Mouse (Mus musculus) liver, embryonic 11.5 days (tissue): ENCODE measurements around the gene Sat2. TPM values are rescaled to one million over a fixed set of nuclear protein-coding genes. Genes with fewer than 3 reads are reported as not detected.

Experiments
- ATAC-seq: fragments of 200-750 bp; cut with Nextera tagmentation; replicated peaks from 2 replicates; pipeline ENCODE4 v1.8.0; 2017; ENCODE audit warnings: moderate number of reproducible peaks, mild to moderate bottlenecking, moderate TSS enrichment, moderate library complexity; ENCODE audit not compliant: low FRiP score
- DNase-seq: peaks from one replicate; pipeline ENCODE4 v3.0.0-alpha.2; 2017; ENCODE audit warnings: low spot score
- H3K27ac ChIP-seq: fragments of 300-500 bp; sonication (generic); 2 replicates; pipeline ENCODE4 v1.5.1; 2014; ENCODE audit warnings: mild to moderate bottlenecking, low read depth, low read length, control low read depth
- H3K27me3 ChIP-seq: fragments of 300-500 bp; sonication (generic); replicated peaks from 2 replicates; pipeline ENCODE4 v1.6.1; 2014; ENCODE audit warnings: low read length, mixed read lengths; ENCODE audit not compliant: control insufficient read depth, insufficient read depth
- H3K36me3 ChIP-seq: fragments of 300-500 bp; sonication (generic); 2 replicates; pipeline ENCODE4 v1.6.1; 2014; ENCODE audit warnings: mild to moderate bottlenecking, low read length, moderate library complexity, mixed read lengths; ENCODE audit not compliant: control insufficient read depth, insufficient read depth
- H3K4me1 ChIP-seq: fragments of 300-500 bp; sonication (generic); replicated peaks from 2 replicates; pipeline ENCODE4 v1.6.1; 2014; ENCODE audit warnings: low read length, mixed read lengths; ENCODE audit not compliant: control insufficient read depth, insufficient read depth
- H3K4me2 ChIP-seq: fragments of 300-500 bp; sonication (generic); 2 replicates; pipeline ENCODE4 v1.6.1; 2014; ENCODE audit warnings: mild to moderate bottlenecking, control low read depth, moderate library complexity
- H3K4me3 ChIP-seq: fragments of 300-500 bp; sonication (generic); 2 replicates; pipeline ENCODE4 v1.5.1; 2014; ENCODE audit warnings: low read depth, low read length, control low read depth
- H3K9ac ChIP-seq: fragments of 300-500 bp; sonication (generic); 2 replicates; pipeline ENCODE4 v1.6.1; 2014; ENCODE audit warnings: low read depth, low read length, control low read depth
- H3K9me3 ChIP-seq: fragments of 300-500 bp; sonication (generic); 2 replicates; pipeline ENCODE4 v1.6.1; 2016; ENCODE audit warnings: low read length, inconsistent platforms, mixed read lengths; ENCODE audit not compliant: control insufficient read depth
- WGBS: fragments of 180-500 bp; shearing (Covaris S2); extraction: QIAGEN DNeasy Blood & Tissue Kit; methylation state at CpG from one replicate; pipeline ENCODE4 v1.1.7; 2014; 5-methylcytosine and 5-hydroxymethylcytosine counted together
- polyA plus RNA-seq: library from polyadenylated mRNA; unstranded; fragments of >200 nt; fragmentation: Nextera tagmentation; extraction: Ambion mirVana; gene quantifications from 2 replicates; pipeline ENCODE4 v1.2.1, GENCODE M21; 2014

Sat2 gene
- polyA plus RNA-seq = 16.7 and 18.0 TPM in 2 replicates

DNA sequence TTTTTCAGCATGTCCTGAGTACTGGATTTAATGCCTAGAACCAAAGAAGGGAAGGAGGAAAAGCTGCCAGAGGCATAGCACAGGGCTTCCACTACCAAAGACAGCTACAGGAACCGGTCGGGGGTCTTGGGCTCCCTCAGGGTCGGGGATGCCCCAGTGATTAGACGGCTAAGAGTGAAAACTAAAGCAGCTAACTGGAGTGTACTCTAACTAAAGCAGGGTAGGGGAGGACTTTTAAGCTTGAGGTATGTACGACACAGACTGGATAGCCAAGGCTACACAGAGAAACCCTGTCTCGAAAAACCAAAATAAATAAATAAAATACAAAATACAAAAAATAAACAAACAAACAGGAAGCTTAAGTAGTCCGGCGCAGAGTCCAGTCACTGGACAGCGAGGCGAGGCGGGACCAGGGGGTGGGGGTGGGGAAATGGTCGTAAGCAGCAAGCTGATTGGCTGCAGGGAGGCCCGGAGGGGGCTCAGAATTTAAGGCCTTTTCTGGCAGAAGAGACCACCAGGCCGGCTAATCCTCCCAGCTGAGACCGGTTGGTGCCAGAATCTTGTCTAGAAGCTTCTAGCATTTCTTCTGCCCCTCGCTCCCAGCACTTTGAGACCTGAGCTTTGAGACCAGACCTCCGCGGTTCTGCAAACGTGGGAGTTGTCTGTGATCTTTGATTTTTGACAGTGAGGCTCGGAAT, at the start of gene Sat2:
TSS of gene Sat2 (plus strand) at position 454 of the 698 bp plus-strand sequence.
- H3K4me2 ChIP-seq = peak within 1 kb of the TSS; percentile 85
- 2% methylated on average over 20 of the region's 20 CpGs for whole genome bisulfite sequencing
- peak; percentile 54; the same call in 1 of the 2 replicates for ATAC-seq

DNA sequence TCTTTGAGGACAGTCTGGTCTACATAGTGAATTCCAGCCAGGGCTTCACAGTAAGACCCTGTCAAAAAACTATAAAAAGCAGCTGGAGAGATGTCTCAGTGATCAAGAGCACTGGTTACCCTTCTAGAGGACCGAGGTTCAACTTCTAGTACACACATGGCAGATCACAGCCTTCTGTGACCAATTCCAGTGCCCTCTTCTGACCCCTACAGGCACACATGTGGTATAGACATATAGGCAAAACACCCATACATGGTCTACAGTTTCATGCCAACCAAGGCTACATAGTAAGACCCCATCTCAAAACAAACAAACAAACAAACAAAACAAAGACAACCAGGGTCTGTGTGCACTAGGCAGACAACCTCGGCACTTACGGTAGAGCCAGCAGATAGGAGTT, 46.6 kb upstream of the Sat2 start:
- peaks cover 21% of the 10 kb centered on the region; the same call in 1 of the 2 replicates for H3K36me3 ChIP-seq
- no peak for ATAC-seq
- no peak for DNase-seq
- H3K4me2 ChIP-seq = peak overlapping the region; percentile 21; the same call in 1 of the 2 replicates
- H3K4me1 ChIP-seq = peaks cover 44% of the 10 kb centered on the region
- no peaks in the 10 kb centered on the region for H3K27me3 ChIP-seq
- no peak overlapping the region for H3K27ac ChIP-seq
- no peak overlapping the region for H3K4me3 ChIP-seq
- no peak overlapping the region; the same call in 1 of the 2 replicates for H3K9ac ChIP-seq
- WGBS = 66% methylated on average over 3 of the region's 3 CpGs
- H3K9me3 ChIP-seq = no peaks in the 10 kb centered on the region

More for the DNA sequence above, at the start of gene Sat2:
- Histone ChIP-seq H3K4me3 (peak within 1 kb of the TSS; percentile 63), H3K4me1 (peaks cover 26% of the 10 kb centered on the region), H3K9ac (peak within 1 kb of the TSS; percentile 72), H3K36me3 (no peaks in the 10 kb centered on the region), H3K9me3 (no peaks in the 10 kb centered on the region), H3K27me3 (no peaks in the 10 kb centered on the region), H3K27ac (peak within 1 kb of the TSS; percentile 60)
- DNase-seq = peak; percentile 72

DNA sequence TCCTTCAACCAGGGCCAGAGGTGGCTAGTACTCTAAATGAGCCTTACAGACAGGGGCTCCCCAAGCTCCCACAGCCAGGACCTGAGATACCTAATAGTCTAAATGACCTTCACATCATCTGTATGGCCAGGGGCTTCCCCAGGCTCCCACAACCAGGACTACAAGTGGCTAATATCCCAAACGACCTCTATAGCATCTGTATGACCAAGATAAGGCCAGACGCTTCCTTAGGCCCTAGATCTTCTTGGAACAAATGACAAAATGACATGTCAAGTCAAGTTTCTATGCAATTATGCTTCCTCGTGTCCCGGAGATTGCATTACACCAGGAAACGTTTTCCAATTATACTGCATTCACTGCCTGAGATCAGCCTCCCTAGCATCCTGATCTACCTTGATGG, 45.5 kb upstream of the Sat2 start:
- ATAC-seq (no peak), DNase-seq (no peak)
- peaks cover 11% of the 10 kb centered on the region; the same call in 1 of the 2 replicates for H3K36me3 ChIP-seq
- peak overlapping the region; percentile 71 for H3K4me3 ChIP-seq
- H3K4me2 ChIP-seq = peak overlapping the region; percentile 87
- H3K4me1 ChIP-seq = peaks cover 33% of the 10 kb centered on the region
- no peaks in the 10 kb centered on the region for H3K9me3 ChIP-seq
- no peaks in the 10 kb centered on the region for H3K27me3 ChIP-seq
- WGBS = 46% methylated on average over 5 of the region's 5 CpGs
- H3K27ac ChIP-seq = peak overlapping the region; percentile 33
- H3K9ac ChIP-seq = no peak overlapping the region

DNA sequence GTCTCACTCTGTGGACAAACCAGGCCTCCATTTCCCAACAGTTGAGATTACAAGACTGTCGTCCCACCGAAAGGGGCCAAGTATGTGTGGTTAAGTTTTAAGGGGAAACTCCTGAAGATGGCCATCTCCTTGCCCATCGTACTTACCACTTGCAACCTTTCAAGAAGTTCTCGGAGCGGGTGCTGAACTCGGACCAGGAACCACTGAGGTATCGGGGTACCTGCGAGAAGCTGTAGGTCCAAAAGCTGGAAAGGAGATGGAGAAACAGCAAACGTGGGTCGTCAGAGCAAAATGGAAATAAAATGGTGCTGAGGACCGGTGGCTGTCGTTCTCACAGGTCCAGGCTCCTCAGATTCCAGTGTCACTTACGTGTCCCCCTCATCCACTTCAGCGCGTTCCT, 43.5 kb upstream of the Sat2 start:
- H3K4me1 ChIP-seq = peaks cover 41% of the 10 kb centered on the region
- no peaks in the 10 kb centered on the region for H3K27me3 ChIP-seq
- H3K4me2 ChIP-seq = peak overlapping the region; percentile 87
- H3K4me3 ChIP-seq = peak overlapping the region; percentile 71
- peaks cover 5% of the 10 kb centered on the region; the same call in 1 of the 2 replicates for H3K36me3 ChIP-seq
- WGBS = 10% methylated on average over 15 of the region's 15 CpGs
- peak overlapping the region; percentile 60; the same call in 1 of the 2 replicates for H3K27ac ChIP-seq
- H3K9me3 ChIP-seq = no peaks in the 10 kb centered on the region
- no peak for ATAC-seq
- DNase-seq = no peak
- peak overlapping the region; percentile 72 for H3K9ac ChIP-seq

DNA sequence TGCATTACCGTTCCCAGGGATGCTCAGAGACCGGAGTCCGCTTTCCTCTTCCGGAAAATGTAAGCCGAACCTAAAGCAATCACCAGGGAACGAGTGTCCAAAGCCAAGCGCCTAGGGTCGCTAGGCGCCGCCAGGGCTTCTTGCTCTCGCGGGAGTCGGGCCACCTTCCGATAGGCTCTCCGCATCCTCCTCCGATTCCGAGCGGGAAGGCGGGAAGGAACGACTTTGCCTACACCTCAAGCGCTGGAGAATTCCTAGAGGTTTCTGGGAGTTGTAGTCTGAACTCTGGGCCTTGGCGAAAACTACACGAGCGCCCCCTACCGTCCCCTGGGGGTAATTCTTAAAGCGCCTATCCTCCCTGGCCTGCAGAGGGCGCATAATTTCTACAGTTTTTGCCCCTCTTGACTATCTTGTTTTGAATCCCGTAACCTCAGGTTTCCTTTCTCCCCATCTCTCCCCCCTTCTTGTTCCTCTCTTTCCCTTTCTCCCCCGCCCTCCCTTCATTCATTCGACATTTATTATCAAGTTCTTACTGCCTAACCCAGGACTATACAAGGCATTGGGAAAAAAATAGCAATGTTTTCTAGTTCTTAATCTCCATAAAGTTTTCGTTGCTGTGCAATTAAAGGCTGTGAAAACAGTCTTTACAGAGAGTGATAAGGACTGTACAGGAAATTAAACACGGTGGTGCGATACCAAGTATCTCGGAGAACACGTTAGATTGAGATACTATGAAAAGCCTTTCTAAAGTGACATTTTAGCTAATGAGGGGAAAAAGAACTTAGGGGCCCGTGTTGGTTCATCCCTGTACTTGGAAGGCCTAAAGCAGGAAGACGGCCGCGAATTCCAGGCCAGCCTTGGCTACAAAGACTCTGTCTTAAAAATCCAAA, 42.5 kb upstream of the Sat2 start:
- Histone ChIP-seq H3K4me2 (peak overlapping the region; percentile 87), H3K9ac (peak overlapping the region; percentile 92), H3K27me3 (no peaks in the 10 kb centered on the region), H3K36me3 (peaks cover 3% of the 10 kb centered on the region; the same call in 1 of the 2 replicates), H3K4me1 (peaks cover 46% of the 10 kb centered on the region), H3K9me3 (no peaks in the 10 kb centered on the region), H3K27ac (peak overlapping the region; percentile 95), H3K4me3 (peak overlapping the region; percentile 71)
- WGBS = 2% methylated on average over 39 of the region's 39 CpGs
- ATAC-seq (peak; percentile 84), DNase-seq (peak; percentile 99)

DNA sequence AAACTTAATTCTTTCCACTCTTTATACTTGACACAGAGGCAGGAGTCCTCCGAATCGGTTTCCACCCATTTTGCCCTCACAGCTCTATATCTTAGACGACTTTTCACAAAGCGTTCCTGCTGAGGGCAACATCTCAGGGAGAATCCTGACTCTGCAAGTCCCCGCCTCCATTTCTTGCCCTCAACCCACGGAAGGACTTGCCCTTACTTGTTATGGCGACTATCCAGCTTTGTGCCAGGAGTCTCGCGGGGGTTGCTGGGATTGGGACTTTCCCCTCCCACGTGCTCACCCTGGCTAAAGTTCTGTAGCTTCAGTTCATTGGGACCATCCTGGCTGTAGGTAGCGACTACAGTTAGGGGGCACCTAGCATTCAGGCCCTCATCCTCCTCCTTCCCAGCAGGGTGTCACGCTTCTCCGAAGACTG, 41.7 kb upstream of the Sat2 start, which contains the start of the genes Wrap53 and Trp53:
TSS of gene Wrap53 (minus strand) at position 165 of the 424 bp plus-strand sequence.
TSS of gene Trp53 (plus strand) at position 269 of the 424 bp plus-strand sequence.
- Histone ChIP-seq H3K27ac (peak within 1 kb of the TSS; percentile 95), H3K27me3 (no peaks in the 10 kb centered on the region), H3K9ac (peak within 1 kb of the TSS; percentile 92), H3K4me2 (peak within 1 kb of the TSS; percentile 87), H3K4me3 (peak within 1 kb of the TSS; percentile 71), H3K9me3 (no peaks in the 10 kb centered on the region), H3K36me3 (no peaks in the 10 kb centered on the region; the same call in 1 of the 2 replicates), H3K4me1 (peaks cover 53% of the 10 kb centered on the region)
- under 1% methylated on average over 13 of the region's 13 CpGs for WGBS
- peak; percentile 62 for ATAC-seq
- DNase-seq = peak; percentile 84

DNA sequence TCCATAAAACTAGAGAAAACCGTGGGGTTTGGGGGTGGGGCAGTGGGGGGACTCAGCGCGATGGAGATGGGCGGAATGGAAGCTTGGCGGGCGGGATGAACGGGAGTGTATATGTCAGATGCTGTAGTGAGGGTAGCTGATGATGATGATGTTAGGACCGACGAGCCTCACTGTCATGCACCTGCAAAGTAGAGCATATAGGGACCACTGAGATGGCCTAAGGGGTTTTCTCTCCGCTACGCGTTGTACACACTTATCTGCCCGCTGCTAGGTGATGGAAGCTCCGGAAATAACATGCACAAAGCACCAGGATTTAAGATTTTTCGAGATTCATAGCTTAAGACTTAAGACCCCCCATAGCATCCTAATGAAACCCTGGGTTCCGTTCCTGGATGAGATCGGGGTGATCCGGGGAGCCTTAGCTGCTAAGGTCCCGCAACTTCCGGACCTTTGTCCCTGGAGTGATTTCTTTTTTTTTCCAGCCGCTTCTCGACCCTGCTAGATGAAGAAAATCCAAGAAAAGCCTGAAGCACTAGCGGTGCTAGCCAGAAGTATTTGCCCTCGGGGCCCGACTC, 41.2 kb upstream of the Sat2 start:
- peak overlapping the region; percentile 92 for H3K9ac ChIP-seq
- ATAC-seq (no peak), DNase-seq (no peak)
- under 1% methylated on average over 25 of the region's 25 CpGs for WGBS
- H3K4me3 ChIP-seq = peak overlapping the region; percentile 71
- H3K4me1 ChIP-seq = peaks cover 53% of the 10 kb centered on the region
- H3K36me3 ChIP-seq = no peaks in the 10 kb centered on the region
- peak overlapping the region; percentile 85 for H3K4me2 ChIP-seq
- peak overlapping the region; percentile 95 for H3K27ac ChIP-seq
- no peaks in the 10 kb centered on the region for H3K9me3 ChIP-seq
- H3K27me3 ChIP-seq = no peaks in the 10 kb centered on the region

DNA sequence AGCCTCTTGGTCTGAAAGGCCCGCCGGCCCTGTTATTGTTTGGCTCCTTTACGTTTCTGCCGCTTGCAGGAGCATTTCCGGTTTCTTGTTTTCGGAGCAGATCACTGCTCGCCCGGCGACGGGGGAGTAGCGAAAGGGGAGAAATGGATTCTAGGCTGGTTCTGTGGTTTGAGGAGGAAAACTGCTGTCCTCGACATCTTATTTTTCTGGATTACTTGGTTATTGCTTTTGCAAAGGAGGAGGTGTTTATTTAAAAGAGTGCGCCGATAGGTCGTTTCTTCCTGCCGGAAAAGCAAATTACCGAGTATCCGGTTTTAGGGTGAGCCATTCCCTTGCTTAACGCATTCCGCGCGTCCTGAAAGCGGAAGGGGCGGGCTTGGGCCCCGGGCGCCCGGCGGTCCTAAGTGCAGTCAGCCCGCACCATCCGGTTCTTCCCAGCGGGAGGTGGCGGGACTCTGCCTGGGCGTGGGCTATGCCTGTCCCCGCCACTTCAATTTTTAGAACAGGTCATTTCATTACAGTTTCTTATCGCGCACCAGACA, 40.6 kb upstream of the Sat2 start:
- Histone ChIP-seq H3K9ac (peak overlapping the region; percentile 92), H3K27me3 (no peaks in the 10 kb centered on the region), H3K4me3 (peak overlapping the region; percentile 71), H3K36me3 (no peaks in the 10 kb centered on the region), H3K4me2 (peak overlapping the region; percentile 85), H3K9me3 (no peaks in the 10 kb centered on the region), H3K4me1 (peaks cover 53% of the 10 kb centered on the region), H3K27ac (peak overlapping the region; percentile 95)
- DNase-seq (peak; percentile 88), ATAC-seq (peak; percentile 80)
- WGBS = under 1% methylated on average over 36 of the region's 36 CpGs
